Mouse (Mus musculus): ENCODE results near the gene Siae. TPM values are rescaled to one million over a fixed set of nuclear protein-coding genes. Genes with fewer than 3 reads are reported as not detected.

Siae gene
- polyA plus RNA-seq, 1 experiment from 2014 or later: 11.5 TPM

- H3K27me3 ChIP-seq (replicated peaks): no peaks in the 10 kb centered on the region
- H3K4me2 ChIP-seq: no peak overlapping the region
- H3K27ac ChIP-seq: no peak overlapping the region
- H3K4me3 ChIP-seq: no peak overlapping the region
- 55% methylated on average over 6 of the region's 6 CpGs for whole genome bisulfite sequencing
- no peak overlapping the region for H3K9ac ChIP-seq
- H3K9me3 ChIP-seq: no peaks in the 10 kb centered on the region
- ATAC-seq (replicated peaks): no peak
- no peaks in the 10 kb centered on the region for H3K4me1 ChIP-seq
- no peaks in the 10 kb centered on the region for H3K36me3 ChIP-seq (replicated peaks)
Measured at GRCm38 (mm10) chr9:37592633-37593032, 37.1 kb downstream of the Siae start.

- WGBS: 90% methylated on average over 3 of the region's 3 CpGs
- Histone ChIP-seq H3K4me3 (no peak overlapping the region), H3K4me2 (no peak overlapping the region), H3K27me3 (replicated peaks) (no peaks in the 10 kb centered on the region), H3K4me1 (no peaks in the 10 kb centered on the region), H3K36me3 (replicated peaks) (no peaks in the 10 kb centered on the region), H3K9me3 (no peaks in the 10 kb centered on the region), H3K9ac (no peak overlapping the region), H3K27ac (no peak overlapping the region)
- ATAC-seq (replicated peaks): no peak
Measured at GRCm38 (mm10) chr9:37593690-37594089, 38.2 kb downstream of the Siae start.

- no peak for ATAC-seq (replicated peaks)
- no peaks in the 10 kb centered on the region for H3K36me3 ChIP-seq (replicated peaks)
- no peaks in the 10 kb centered on the region for H3K27me3 ChIP-seq (replicated peaks)
- no peak overlapping the region for H3K27ac ChIP-seq
- no peaks in the 10 kb centered on the region for H3K9me3 ChIP-seq
- no peaks in the 10 kb centered on the region for H3K4me1 ChIP-seq
- no peak overlapping the region for H3K4me2 ChIP-seq
- no peak overlapping the region for H3K9ac ChIP-seq
- no peak overlapping the region for H3K4me3 ChIP-seq
- WGBS: 81% methylated on average over 1 of the region's 1 CpGs
Measured at GRCm38 (mm10) chr9:37595570-37595969, 40.1 kb downstream of the Siae start.

GRCm38 (mm10) chr9:37598637-37599036 is 43.1 kb downstream of the Siae start:
- Histone ChIP-seq H3K4me1 (no peaks in the 10 kb centered on the region), H3K4me2 (no peak overlapping the region), H3K9me3 (no peaks in the 10 kb centered on the region), H3K27ac (no peak overlapping the region), H3K9ac (no peak overlapping the region), H3K36me3 (replicated peaks) (no peaks in the 10 kb centered on the region), H3K4me3 (no peak overlapping the region), H3K27me3 (replicated peaks) (no peaks in the 10 kb centered on the region)
- ATAC-seq (replicated peaks): no peak
- WGBS: 90% methylated on average over 2 of the region's 2 CpGs

GRCm38 (mm10) chr9:37600538-37601205 is 45.2 kb downstream of the Siae start:
- H3K27me3 ChIP-seq (replicated peaks): no peaks in the 10 kb centered on the region
- 98% methylated on average over 2 of the region's 2 CpGs for WGBS
- H3K36me3 ChIP-seq (replicated peaks): no peaks in the 10 kb centered on the region
- H3K4me3 ChIP-seq: no peak overlapping the region
- H3K4me1 ChIP-seq: no peaks in the 10 kb centered on the region
- ATAC-seq (replicated peaks): no peak
- H3K4me2 ChIP-seq: no peak overlapping the region
- H3K27ac ChIP-seq: no peak overlapping the region
- H3K9ac ChIP-seq: no peak overlapping the region
- H3K9me3 ChIP-seq: no peaks in the 10 kb centered on the region

- no peaks in the 10 kb centered on the region for H3K4me1 ChIP-seq
- H3K9ac ChIP-seq: no peak overlapping the region
- no peak overlapping the region for H3K4me2 ChIP-seq
- no peaks in the 10 kb centered on the region for H3K9me3 ChIP-seq
- H3K36me3 ChIP-seq (replicated peaks): no peaks in the 10 kb centered on the region
- no peaks in the 10 kb centered on the region for H3K27me3 ChIP-seq (replicated peaks)
- no peak overlapping the region for H3K4me3 ChIP-seq
- WGBS: 96% methylated on average over 3 of the region's 3 CpGs
- ATAC-seq (replicated peaks): no peak
- H3K27ac ChIP-seq: no peak overlapping the region
Measured at GRCm38 (mm10) chr9:37605089-37605488, 49.6 kb downstream of the Siae start.

GRCm38 (mm10) chr9:37609558-37609957 is 54.1 kb downstream of the Siae start:
- ATAC-seq (replicated peaks): no peak
- H3K4me3 ChIP-seq: no peak overlapping the region
- 0 out of 2 replicates have a peak, but pooled peaks cover 6% of the 10 kb centered on the region for H3K4me1 ChIP-seq
- no peak overlapping the region for H3K4me2 ChIP-seq
- WGBS: 81% methylated on average over 4 of the region's 4 CpGs
- H3K9ac ChIP-seq: no peak overlapping the region
- no peak overlapping the region for H3K27ac ChIP-seq
- H3K27me3 ChIP-seq (replicated peaks): no peaks in the 10 kb centered on the region
- no peaks in the 10 kb centered on the region for H3K9me3 ChIP-seq
- no peaks in the 10 kb centered on the region for H3K36me3 ChIP-seq (replicated peaks)

- WGBS: under 1% methylated on average over 45 of the region's 45 CpGs
- Histone ChIP-seq H3K27me3 (replicated peaks) (0 out of 2 replicates have a peak, but pooled peaks cover 4% of the 10 kb centered on the region), H3K4me1 (0 out of 2 replicates have a peak, but pooled peaks cover 6% of the 10 kb centered on the region), H3K27ac (peak within 1 kb of the TSS; percentile 91), H3K9ac (peak within 1 kb of the TSS; percentile 66), H3K4me3 (peak within 1 kb of the TSS; percentile 69), H3K4me2 (peak within 1 kb of the TSS; percentile 58), H3K9me3 (no peaks in the 10 kb centered on the region), H3K36me3 (replicated peaks) (no peaks in the 10 kb centered on the region)
- ATAC-seq (replicated peaks): peak; percentile 96
Measured at GRCm38 (mm10) chr9:37613182-37613910, 57.8 kb downstream of the Siae start, which contains the start of gene Spa17. Gene Spa17 (minus strand): TSS chr9:37613722.

- H3K4me1 ChIP-seq: 0 out of 2 replicates have a peak, but pooled peaks cover 6% of the 10 kb centered on the region
- H3K27me3 ChIP-seq (replicated peaks): 0 out of 2 replicates have a peak, but pooled peaks cover 4% of the 10 kb centered on the region
- H3K36me3 ChIP-seq (replicated peaks): no peaks in the 10 kb centered on the region
- H3K9me3 ChIP-seq: no peaks in the 10 kb centered on the region
- peak overlapping the region; percentile 58 for H3K4me2 ChIP-seq
- peak overlapping the region; percentile 66 for H3K9ac ChIP-seq
- H3K27ac ChIP-seq: peak overlapping the region; percentile 91
- no peak; the same call in 1 of the 2 replicates for ATAC-seq (replicated peaks)
- WGBS: 20% methylated on average over 6 of the region's 6 CpGs
- peak overlapping the region; percentile 69 for H3K4me3 ChIP-seq
Measured at GRCm38 (mm10) chr9:37613911-37614280, 58.4 kb downstream of the Siae start.

- H3K4me2 ChIP-seq: peak overlapping the region; percentile 58; the same call in 1 of the 2 replicates
- H3K4me1 ChIP-seq: 0 out of 2 replicates have a peak, but pooled peaks cover 6% of the 10 kb centered on the region
- no peak overlapping the region for H3K9ac ChIP-seq
- H3K27me3 ChIP-seq (replicated peaks): 0 out of 2 replicates have a peak, but pooled peaks cover 4% of the 10 kb centered on the region
- H3K9me3 ChIP-seq: no peaks in the 10 kb centered on the region
- no peaks in the 10 kb centered on the region for H3K36me3 ChIP-seq (replicated peaks)
- peak; percentile 22 for ATAC-seq (replicated peaks)
- H3K27ac ChIP-seq: peak overlapping the region; percentile 91; the same call in 1 of the 2 replicates
- peak overlapping the region; percentile 69 for H3K4me3 ChIP-seq
Measured at GRCm38 (mm10) chr9:37614316-37614715, 58.8 kb downstream of the Siae start.

GRCm38 (mm10) chr9:37615220-37615619 is 59.7 kb downstream of the Siae start:
- H3K36me3 ChIP-seq (replicated peaks): no peaks in the 10 kb centered on the region
- 56% methylated on average over 5 of the region's 5 CpGs for WGBS
- ATAC-seq (replicated peaks): no peak
- H3K4me2 ChIP-seq: no peak overlapping the region
- no peak overlapping the region for H3K4me3 ChIP-seq
- H3K9me3 ChIP-seq: no peaks in the 10 kb centered on the region
- H3K27me3 ChIP-seq (replicated peaks): 0 out of 2 replicates have a peak, but pooled peaks cover 4% of the 10 kb centered on the region
- no peak overlapping the region for H3K27ac ChIP-seq
- H3K4me1 ChIP-seq: 0 out of 2 replicates have a peak, but pooled peaks cover 6% of the 10 kb centered on the region
- H3K9ac ChIP-seq: no peak overlapping the region

- ATAC-seq (replicated peaks): no peak
- 0 out of 2 replicates have a peak, but pooled peaks cover 6% of the 10 kb centered on the region for H3K4me1 ChIP-seq
- H3K9ac ChIP-seq: no peak overlapping the region
- WGBS: 53% methylated on average over 2 of the region's 2 CpGs
- no peaks in the 10 kb centered on the region for H3K9me3 ChIP-seq
- H3K36me3 ChIP-seq (replicated peaks): no peaks in the 10 kb centered on the region
- no peak overlapping the region for H3K4me3 ChIP-seq
- H3K4me2 ChIP-seq: no peak overlapping the region
- H3K27ac ChIP-seq: no peak overlapping the region
- 0 out of 2 replicates have a peak, but pooled peaks cover 4% of the 10 kb centered on the region for H3K27me3 ChIP-seq (replicated peaks)
Measured at GRCm38 (mm10) chr9:37616770-37617169, 61.3 kb downstream of the Siae start.
